Mouse (Mus musculus) forebrain, embryonic 13.5 days (tissue): ENCODE data around the gene Mrpl12. TPM values are rescaled to one million over a fixed set of nuclear protein-coding genes. Genes with fewer than 3 reads are reported as not detected.

Source experiments
- ATAC-seq: fragments of 200-750 bp; cut with Nextera tagmentation; 2 replicates; pipeline ENCODE4 v1.8.0; 2017
- H3K27ac ChIP-seq: fragments of 300-500 bp; sonication (generic); 2 replicates; pipeline ENCODE4 v1.5.1; 2015; ENCODE audit warnings: inconsistent platforms, mild to moderate bottlenecking, moderate library complexity
- H3K27me3 ChIP-seq: fragments of 300-500 bp; sonication (generic); 2 replicates; pipeline ENCODE4 v1.6.1; 2015; ENCODE audit warnings: mild to moderate bottlenecking, inconsistent platforms
- H3K36me3 ChIP-seq: fragments of 300-500 bp; sonication (generic); 2 replicates; pipeline ENCODE4 v1.6.1; 2015; ENCODE audit warnings: mild to moderate bottlenecking, inconsistent platforms; ENCODE audit not compliant: poor library complexity, severe bottlenecking
- H3K4me1 ChIP-seq: fragments of 300-500 bp; sonication (generic); 2 replicates; pipeline ENCODE4 v1.6.1; 2015; ENCODE audit warnings: inconsistent platforms
- H3K4me2 ChIP-seq: fragments of 300-500 bp; sonication (generic); 2 replicates; pipeline ENCODE4 v1.6.1; 2015; ENCODE audit warnings: inconsistent platforms, mild to moderate bottlenecking, moderate library complexity
- H3K4me3 ChIP-seq: fragments of 300-500 bp; sonication (generic); 2 replicates; pipeline ENCODE4 v1.5.1; 2015; ENCODE audit warnings: mild to moderate bottlenecking, inconsistent platforms
- H3K9ac ChIP-seq: fragments of 300-500 bp; sonication (generic); 2 replicates; pipeline ENCODE4 v1.6.1; 2015; ENCODE audit warnings: mild to moderate bottlenecking, inconsistent platforms
- H3K9me3 ChIP-seq: fragments of 300-500 bp; sonication (generic); replicated peaks from 2 replicates; pipeline ENCODE4 v1.6.1; 2016; ENCODE audit warnings: inconsistent platforms
- WGBS: fragments of 180-500 bp; shearing (Covaris S2); methylation state at CpG from one replicate; pipeline ENCODE4 v1.1.7; 2015; 5-methylcytosine and 5-hydroxymethylcytosine counted together
- polyA plus RNA-seq: library from polyadenylated mRNA; unstranded; fragments of >200 nt; fragmentation: Nextera tagmentation; extraction: Ambion mirVana; gene quantifications from 2 replicates; pipeline ENCODE4 v1.2.1, GENCODE M21; 2015

Gene Mrpl12
- polyA plus RNA-seq, 1 experiment from 2014 or later: 127 TPM

- no peaks in the 10 kb centered on the region for H3K36me3 ChIP-seq
- 0 out of 2 replicates have a peak overlapping the region, but pooled peaks have one; percentile 8 for H3K4me2 ChIP-seq
- H3K9me3 ChIP-seq: no peaks in the 10 kb centered on the region
- H3K4me3 ChIP-seq: no peak overlapping the region
- ATAC-seq: peak; percentile 67; the same call in 1 of the 2 replicates
- WGBS: 19% methylated on average over 17 of the region's 17 CpGs
- no peaks in the 10 kb centered on the region for H3K27me3 ChIP-seq
- no peak overlapping the region for H3K9ac ChIP-seq
- H3K27ac ChIP-seq: no peak overlapping the region
- peaks cover 2% of the 10 kb centered on the region for H3K4me1 ChIP-seq
Observed at GRCm38 (mm10) chr11:120515611-120516010, 31.2 kb downstream of the Mrpl12 start.

GRCm38 (mm10) chr11:120517147-120517546, 32.7 kb downstream of the Mrpl12 start:
- Histone ChIP-seq H3K27me3 (no peaks in the 10 kb centered on the region), H3K36me3 (no peaks in the 10 kb centered on the region), H3K9ac (no peak overlapping the region), H3K4me3 (no peak overlapping the region), H3K27ac (no peak overlapping the region), H3K9me3 (no peaks in the 10 kb centered on the region), H3K4me1 (no peaks in the 10 kb centered on the region), H3K4me2 (no peak overlapping the region)
- ATAC-seq: no peak
- 70% methylated on average over 4 of the region's 4 CpGs for WGBS

DNA sequence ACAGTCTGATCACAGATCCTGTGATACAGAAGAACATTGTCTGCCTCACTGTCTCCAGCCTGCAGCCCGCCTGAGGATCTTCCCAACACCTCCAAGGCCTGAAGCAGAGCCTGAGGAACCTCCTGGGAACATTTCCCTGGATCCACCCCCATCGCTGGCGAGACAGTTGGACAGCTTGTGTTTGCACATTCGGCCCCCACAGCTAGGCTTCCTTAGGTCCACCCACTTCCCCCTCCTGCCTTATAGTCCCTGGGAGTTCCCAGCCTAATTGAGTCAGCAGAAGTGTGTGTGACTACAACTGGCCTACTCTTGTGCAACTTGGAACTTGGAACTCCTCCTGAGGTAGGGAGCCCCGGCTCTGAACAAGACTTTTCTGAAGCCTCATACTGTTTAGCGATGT, 33.6 kb downstream of the Mrpl12 start:
- no peaks in the 10 kb centered on the region for H3K4me1 ChIP-seq
- H3K36me3 ChIP-seq: no peaks in the 10 kb centered on the region
- 74% methylated on average over 6 of the region's 6 CpGs for WGBS
- no peaks in the 10 kb centered on the region for H3K27me3 ChIP-seq
- no peaks in the 10 kb centered on the region for H3K9me3 ChIP-seq
- no peak overlapping the region for H3K4me3 ChIP-seq
- H3K4me2 ChIP-seq: no peak overlapping the region
- no peak overlapping the region for H3K9ac ChIP-seq
- no peak overlapping the region for H3K27ac ChIP-seq
- no peak for ATAC-seq

GRCm38 (mm10) chr11:120518558-120518957, 34.1 kb downstream of the Mrpl12 start:
- Histone ChIP-seq H3K27me3 (no peaks in the 10 kb centered on the region), H3K9me3 (no peaks in the 10 kb centered on the region), H3K9ac (no peak overlapping the region), H3K27ac (no peak overlapping the region), H3K4me3 (no peak overlapping the region), H3K4me2 (no peak overlapping the region), H3K36me3 (no peaks in the 10 kb centered on the region), H3K4me1 (no peaks in the 10 kb centered on the region)
- WGBS: 79% methylated on average over 6 of the region's 6 CpGs
- ATAC-seq: no peak

GRCm38 (mm10) chr11:120519738-120520137, 35.3 kb downstream of the Mrpl12 start:
- H3K4me3 ChIP-seq: no peak overlapping the region
- H3K4me2 ChIP-seq: no peak overlapping the region
- no peak for ATAC-seq
- H3K4me1 ChIP-seq: no peaks in the 10 kb centered on the region
- 50% methylated on average over 9 of the region's 9 CpGs for WGBS
- no peaks in the 10 kb centered on the region for H3K36me3 ChIP-seq
- no peaks in the 10 kb centered on the region for H3K27me3 ChIP-seq
- H3K27ac ChIP-seq: no peak overlapping the region
- H3K9ac ChIP-seq: no peak overlapping the region
- H3K9me3 ChIP-seq: no peaks in the 10 kb centered on the region

GRCm38 (mm10) chr11:120520498-120520897, 36.1 kb downstream of the Mrpl12 start:
- Histone ChIP-seq H3K36me3 (no peaks in the 10 kb centered on the region), H3K4me3 (no peak overlapping the region), H3K4me2 (no peak overlapping the region), H3K9ac (no peak overlapping the region), H3K4me1 (no peaks in the 10 kb centered on the region), H3K27ac (no peak overlapping the region), H3K27me3 (no peaks in the 10 kb centered on the region), H3K9me3 (no peaks in the 10 kb centered on the region)
- no peak for ATAC-seq
- 80% methylated on average over 9 of the region's 9 CpGs for WGBS

DNA sequence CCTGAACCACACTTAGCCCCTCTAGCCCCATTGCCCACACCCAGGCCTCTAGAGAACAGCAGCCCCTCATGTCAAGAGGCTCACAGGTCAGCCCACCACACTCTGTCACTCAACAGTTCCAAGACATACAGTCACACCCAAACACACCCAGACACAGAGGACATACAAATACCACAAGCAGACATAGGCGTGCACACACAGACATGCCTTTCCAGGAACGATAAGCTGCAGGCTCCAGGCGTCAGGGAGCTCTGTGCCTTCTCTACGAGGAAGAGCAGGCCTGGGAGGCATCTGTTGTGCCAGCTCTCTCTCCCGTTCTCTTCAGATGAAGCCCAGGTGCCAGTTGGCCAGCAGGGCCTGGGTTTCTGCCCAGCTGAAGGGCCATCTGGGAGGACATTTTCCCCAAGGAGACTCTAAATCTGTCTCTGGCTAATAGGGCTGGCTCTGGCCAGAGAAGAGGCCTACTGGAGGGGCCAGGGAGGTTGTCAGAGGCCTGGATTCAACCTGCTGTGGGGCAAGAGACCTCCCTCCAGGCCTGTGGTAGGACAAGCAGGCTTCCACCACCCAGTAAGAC, 36.6 kb downstream of the Mrpl12 start:
- Histone ChIP-seq H3K27ac (no peak overlapping the region), H3K27me3 (no peaks in the 10 kb centered on the region), H3K9ac (no peak overlapping the region), H3K4me3 (no peak overlapping the region), H3K9me3 (no peaks in the 10 kb centered on the region), H3K36me3 (no peaks in the 10 kb centered on the region), H3K4me2 (no peak overlapping the region), H3K4me1 (no peaks in the 10 kb centered on the region)
- WGBS: 77% methylated on average over 5 of the region's 5 CpGs
- ATAC-seq: no peak

GRCm38 (mm10) chr11:120522581-120522980, 38.2 kb downstream of the Mrpl12 start:
- no peak overlapping the region for H3K4me3 ChIP-seq
- H3K4me2 ChIP-seq: no peak overlapping the region
- no peaks in the 10 kb centered on the region for H3K9me3 ChIP-seq
- no peak overlapping the region for H3K27ac ChIP-seq
- ATAC-seq: no peak
- H3K4me1 ChIP-seq: no peaks in the 10 kb centered on the region
- H3K36me3 ChIP-seq: no peaks in the 10 kb centered on the region
- whole genome bisulfite sequencing: 87% methylated on average over 8 of the region's 8 CpGs
- H3K27me3 ChIP-seq: peaks cover 3% of the 10 kb centered on the region; the same call in 1 of the 2 replicates
- no peak overlapping the region for H3K9ac ChIP-seq

DNA sequence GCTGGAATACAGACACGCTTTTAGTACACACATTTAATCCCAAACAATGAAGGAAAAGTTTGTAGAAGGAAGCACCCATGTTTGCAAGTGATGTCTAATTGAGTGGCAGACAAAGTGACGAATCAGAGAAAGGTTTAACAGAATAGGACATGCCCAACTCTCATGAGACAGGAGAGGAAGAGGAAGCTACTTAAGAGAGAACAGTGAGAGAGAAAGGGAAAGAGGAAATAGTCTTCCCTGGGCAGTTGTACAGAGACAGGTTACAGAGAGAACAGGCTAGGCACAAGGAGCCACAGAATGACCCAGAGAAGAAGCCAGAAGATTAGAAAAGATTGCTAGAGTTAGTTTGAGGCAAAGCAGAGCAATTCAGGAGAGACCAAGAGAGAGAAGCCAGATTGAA, 41.5 kb downstream of the Mrpl12 start:
- Histone ChIP-seq H3K4me1 (peaks cover 8% of the 10 kb centered on the region), H3K27me3 (peaks cover 37% of the 10 kb centered on the region), H3K4me3 (no peak overlapping the region), H3K9ac (no peak overlapping the region), H3K4me2 (no peak overlapping the region), H3K27ac (no peak overlapping the region), H3K36me3 (no peaks in the 10 kb centered on the region), H3K9me3 (no peaks in the 10 kb centered on the region)
- WGBS: 88% methylated on average over 2 of the region's 2 CpGs
- no peak for ATAC-seq

GRCm38 (mm10) chr11:120527690-120528354, 43.4 kb downstream of the Mrpl12 start:
- Histone ChIP-seq H3K9ac (no peak overlapping the region), H3K36me3 (no peaks in the 10 kb centered on the region), H3K27ac (no peak overlapping the region), H3K4me2 (no peak overlapping the region), H3K4me3 (no peak overlapping the region), H3K4me1 (peaks cover 12% of the 10 kb centered on the region), H3K9me3 (no peaks in the 10 kb centered on the region), H3K27me3 (peaks cover 56% of the 10 kb centered on the region)
- 82% methylated on average over 9 of the region's 9 CpGs for WGBS
- no peak for ATAC-seq

DNA sequence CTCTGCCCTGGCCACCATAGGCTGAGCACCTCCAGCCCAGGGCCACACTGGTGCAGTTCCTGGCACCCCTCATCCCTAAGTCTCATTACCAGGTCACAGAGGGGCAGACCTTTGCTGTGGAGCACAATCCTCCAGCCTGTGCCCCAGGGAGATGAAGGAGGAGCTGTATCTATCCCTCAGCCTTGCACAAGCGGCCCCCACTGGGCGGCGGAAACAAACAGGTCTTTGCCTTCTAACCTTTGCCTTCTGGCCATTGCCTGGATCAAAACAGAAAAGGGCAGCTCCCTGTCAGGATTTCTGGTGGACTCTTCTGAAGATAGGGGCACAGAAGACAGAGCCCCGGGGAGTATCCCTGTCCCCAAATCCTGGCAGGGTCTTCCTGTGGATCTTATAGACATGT, 44.5 kb downstream of the Mrpl12 start:
- Histone ChIP-seq H3K9ac (no peak overlapping the region), H3K27ac (no peak overlapping the region), H3K4me1 (peaks cover 12% of the 10 kb centered on the region), H3K4me2 (no peak overlapping the region), H3K36me3 (no peaks in the 10 kb centered on the region), H3K4me3 (no peak overlapping the region), H3K27me3 (peaks cover 64% of the 10 kb centered on the region), H3K9me3 (no peaks in the 10 kb centered on the region)
- no peak for ATAC-seq
- WGBS: 58% methylated on average over 4 of the region's 4 CpGs

- Histone ChIP-seq H3K27ac (no peak within 1 kb of the TSS), H3K4me3 (peak within 1 kb of the TSS; percentile 34), H3K27me3 (peaks cover 70% of the 10 kb centered on the region), H3K9ac (peak within 1 kb of the TSS; percentile 49), H3K36me3 (no peaks in the 10 kb centered on the region), H3K4me1 (peaks cover 12% of the 10 kb centered on the region), H3K4me2 (peak within 1 kb of the TSS; percentile 61), H3K9me3 (no peaks in the 10 kb centered on the region)
- no peak for ATAC-seq
- 7% methylated on average over 54 of the region's 62 CpGs for WGBS
Observed at GRCm38 (mm10) chr11:120530085-120530964, 45.9 kb downstream of the Mrpl12 start, which contains the start of gene Gcgr. Gcgr (plus strand) TSS chr11:120530699.
